Mouse (Mus musculus) midbrain, embryonic 11.5 days (tissue): ENCODE data around the gene Slc38a10. TPM values are rescaled to one million over a fixed set of nuclear protein-coding genes. Genes with fewer than 3 reads are reported as not detected.

Experiments used
- ATAC-seq: fragments of 200-750 bp; cut with Nextera tagmentation; 2 replicates; pipeline ENCODE4 v1.8.0; 2017; ENCODE audit warnings: moderate TSS enrichment, moderate library complexity; ENCODE audit not compliant: low FRiP score
- DNase-seq: peaks from one replicate; pipeline ENCODE4 v3.0.0; 2015; ENCODE audit warnings: low spot score; ENCODE audit errors: missing footprints
- H3K27ac ChIP-seq: fragments of 300-500 bp; sonication (generic); 2 replicates; pipeline ENCODE4 v1.5.1; 2014; ENCODE audit warnings: low read depth, low read length
- H3K27me3 ChIP-seq: fragments of 300-500 bp; sonication (generic); 2 replicates; pipeline ENCODE4 v1.6.1; 2014; ENCODE audit warnings: mild to moderate bottlenecking, low read length, moderate library complexity, mixed read lengths; ENCODE audit not compliant: control insufficient read depth, insufficient read depth
- H3K36me3 ChIP-seq: fragments of 300-500 bp; sonication (generic); 2 replicates; pipeline ENCODE4 v1.6.1; 2014; ENCODE audit warnings: mild to moderate bottlenecking, low read length, moderate library complexity, mixed read lengths; ENCODE audit not compliant: control insufficient read depth, insufficient read depth
- H3K4me1 ChIP-seq: fragments of 300-500 bp; sonication (generic); 2 replicates; pipeline ENCODE4 v1.6.1; 2014; ENCODE audit warnings: low read length; ENCODE audit not compliant: control insufficient read depth, insufficient read depth
- H3K4me2 ChIP-seq: fragments of 300-500 bp; sonication (generic); 2 replicates; pipeline ENCODE4 v1.6.1; 2014; ENCODE audit warnings: mild to moderate bottlenecking, moderate library complexity
- H3K4me3 ChIP-seq: fragments of 300-500 bp; sonication (generic); 2 replicates; pipeline ENCODE4 v1.5.1; 2014; ENCODE audit warnings: low read depth, low read length
- H3K9ac ChIP-seq: fragments of 300-500 bp; sonication (generic); 2 replicates; pipeline ENCODE4 v1.6.1; 2014; ENCODE audit warnings: low read length
- H3K9me3 ChIP-seq: fragments of 300-500 bp; sonication (generic); 2 replicates; pipeline ENCODE4 v1.6.1; 2016; ENCODE audit warnings: low read length; ENCODE audit not compliant: control insufficient read depth
- WGBS: fragments of 180-500 bp; shearing (Covaris S2); extraction: QIAGEN DNeasy Blood & Tissue Kit; methylation state at CpG from one replicate; pipeline ENCODE4 v1.1.7; 2014; 5-methylcytosine and 5-hydroxymethylcytosine counted together
- polyA plus RNA-seq: library from polyadenylated mRNA; unstranded; fragments of >200 nt; fragmentation: Nextera tagmentation; extraction: Ambion mirVana; gene quantifications from 2 replicates; pipeline ENCODE4 v1.2.1, GENCODE M21; 2014

Gene Slc38a10
- polyA plus RNA-seq, 1 experiment from 2014 or later: 53.3 TPM

GRCm38 (mm10) chr11:120167059-120167458 is 15.9 kb upstream of the Slc38a10 start:
- WGBS: 48% methylated on average over 5 of the region's 5 CpGs
- no peak for ATAC-seq

GRCm38 (mm10) chr11:120164471-120165261 is 13.5 kb upstream of the Slc38a10 start:
- no peak for DNase-seq
- no peak for ATAC-seq
- Histone ChIP-seq H3K9ac (no peak overlapping the region), H3K9me3 (no peaks in the 10 kb centered on the region), H3K27ac (no peak overlapping the region), H3K4me2 (no peak overlapping the region), H3K4me1 (peaks cover 2% of the 10 kb centered on the region; the same call in 1 of the 2 replicates), H3K4me3 (no peak overlapping the region), H3K36me3 (no peaks in the 10 kb centered on the region), H3K27me3 (no peaks in the 10 kb centered on the region)
- WGBS: 70% methylated on average over 17 of the region's 17 CpGs

More at GRCm38 (mm10) chr11:120167059-120167458, 15.9 kb upstream of the Slc38a10 start:
- peaks cover 5% of the 10 kb centered on the region; the same call in 1 of the 2 replicates for H3K4me1 ChIP-seq
- no peak overlapping the region for H3K9ac ChIP-seq
- no peaks in the 10 kb centered on the region for H3K9me3 ChIP-seq
- H3K36me3 ChIP-seq: no peaks in the 10 kb centered on the region
- no peak overlapping the region for H3K4me2 ChIP-seq
- no peak overlapping the region for H3K27ac ChIP-seq
- no peak overlapping the region for H3K4me3 ChIP-seq
- no peak for DNase-seq
- no peaks in the 10 kb centered on the region for H3K27me3 ChIP-seq

- Histone ChIP-seq H3K9me3 (no peaks in the 10 kb centered on the region), H3K9ac (no peak overlapping the region), H3K36me3 (no peaks in the 10 kb centered on the region), H3K4me2 (no peak overlapping the region), H3K4me3 (no peak overlapping the region), H3K27ac (no peak overlapping the region), H3K4me1 (no peaks in the 10 kb centered on the region; the same call in 1 of the 2 replicates), H3K27me3 (no peaks in the 10 kb centered on the region)
- ATAC-seq (no peak), DNase-seq (no peak)
- WGBS: 82% methylated on average over 5 of the region's 5 CpGs
Measured at GRCm38 (mm10) chr11:120164028-120164427, 12.9 kb upstream of the Slc38a10 start.

- Histone ChIP-seq H3K4me2 (no peak overlapping the region), H3K27ac (no peak overlapping the region), H3K4me1 (no peaks in the 10 kb centered on the region; the same call in 1 of the 2 replicates), H3K9ac (no peak overlapping the region), H3K36me3 (no peaks in the 10 kb centered on the region), H3K9me3 (no peaks in the 10 kb centered on the region), H3K27me3 (no peaks in the 10 kb centered on the region), H3K4me3 (no peak overlapping the region)
- no peak for ATAC-seq
- 94% methylated on average over 3 of the region's 3 CpGs for WGBS
- DNase-seq: no peak
Measured at GRCm38 (mm10) chr11:120163207-120163606, 12.1 kb upstream of the Slc38a10 start.

GRCm38 (mm10) chr11:120161245-120161644 is 10.1 kb upstream of the Slc38a10 start:
- Histone ChIP-seq H3K27me3 (no peaks in the 10 kb centered on the region), H3K4me2 (no peak overlapping the region), H3K27ac (no peak overlapping the region), H3K4me3 (no peak overlapping the region), H3K9me3 (no peaks in the 10 kb centered on the region), H3K9ac (no peak overlapping the region), H3K4me1 (no peaks in the 10 kb centered on the region; the same call in 1 of the 2 replicates), H3K36me3 (no peaks in the 10 kb centered on the region)
- DNase-seq: no peak
- WGBS: 43% methylated on average over 4 of the region's 4 CpGs
- ATAC-seq: no peak

- WGBS: 69% methylated on average over 4 of the region's 4 CpGs
- no peaks in the 10 kb centered on the region for H3K36me3 ChIP-seq
- H3K9me3 ChIP-seq: no peaks in the 10 kb centered on the region
- H3K27ac ChIP-seq: no peak overlapping the region
- H3K9ac ChIP-seq: no peak overlapping the region
- DNase-seq (no peak), ATAC-seq (no peak)
- no peaks in the 10 kb centered on the region for H3K27me3 ChIP-seq
- no peak overlapping the region for H3K4me3 ChIP-seq
- H3K4me2 ChIP-seq: no peak overlapping the region
- H3K4me1 ChIP-seq: no peaks in the 10 kb centered on the region; the same call in 1 of the 2 replicates
Measured at GRCm38 (mm10) chr11:120160478-120160877, 9.3 kb upstream of the Slc38a10 start.

- no peaks in the 10 kb centered on the region; the same call in 1 of the 2 replicates for H3K4me1 ChIP-seq
- no peak overlapping the region for H3K9ac ChIP-seq
- no peaks in the 10 kb centered on the region for H3K9me3 ChIP-seq
- WGBS: 67% methylated on average over 5 of the region's 5 CpGs
- no peaks in the 10 kb centered on the region for H3K36me3 ChIP-seq
- ATAC-seq (no peak), DNase-seq (no peak)
- no peaks in the 10 kb centered on the region for H3K27me3 ChIP-seq
- no peak overlapping the region for H3K27ac ChIP-seq
- no peak overlapping the region for H3K4me2 ChIP-seq
- H3K4me3 ChIP-seq: no peak overlapping the region
Measured at GRCm38 (mm10) chr11:120159653-120160052, 8.5 kb upstream of the Slc38a10 start.

- no peak for ATAC-seq
- no peak for DNase-seq
- Histone ChIP-seq H3K36me3 (no peaks in the 10 kb centered on the region), H3K4me3 (no peak overlapping the region), H3K4me2 (no peak overlapping the region), H3K9me3 (no peaks in the 10 kb centered on the region), H3K9ac (no peak overlapping the region), H3K27me3 (no peaks in the 10 kb centered on the region), H3K4me1 (no peaks in the 10 kb centered on the region; the same call in 1 of the 2 replicates), H3K27ac (no peak overlapping the region)
- 59% methylated on average over 5 of the region's 5 CpGs for WGBS
Measured at GRCm38 (mm10) chr11:120158828-120159227, 7.7 kb upstream of the Slc38a10 start.

GRCm38 (mm10) chr11:120150440-120151112 is 570 bp downstream of the Slc38a10 start:
- ATAC-seq (peak; percentile 47), DNase-seq (peak; percentile 95)
- Histone ChIP-seq H3K4me2 (peak overlapping the region; percentile 85), H3K4me1 (peaks cover 11% of the 10 kb centered on the region), H3K27me3 (no peaks in the 10 kb centered on the region), H3K4me3 (peak overlapping the region; percentile 90), H3K27ac (peak overlapping the region; percentile 45), H3K9me3 (no peaks in the 10 kb centered on the region), H3K36me3 (no peaks in the 10 kb centered on the region), H3K9ac (peak overlapping the region; percentile 80)
- WGBS: under 1% methylated on average over 44 of the region's 44 CpGs
